ENCODE assay signal across 7 mouse cellular contexts in the genomic region with DNA sequence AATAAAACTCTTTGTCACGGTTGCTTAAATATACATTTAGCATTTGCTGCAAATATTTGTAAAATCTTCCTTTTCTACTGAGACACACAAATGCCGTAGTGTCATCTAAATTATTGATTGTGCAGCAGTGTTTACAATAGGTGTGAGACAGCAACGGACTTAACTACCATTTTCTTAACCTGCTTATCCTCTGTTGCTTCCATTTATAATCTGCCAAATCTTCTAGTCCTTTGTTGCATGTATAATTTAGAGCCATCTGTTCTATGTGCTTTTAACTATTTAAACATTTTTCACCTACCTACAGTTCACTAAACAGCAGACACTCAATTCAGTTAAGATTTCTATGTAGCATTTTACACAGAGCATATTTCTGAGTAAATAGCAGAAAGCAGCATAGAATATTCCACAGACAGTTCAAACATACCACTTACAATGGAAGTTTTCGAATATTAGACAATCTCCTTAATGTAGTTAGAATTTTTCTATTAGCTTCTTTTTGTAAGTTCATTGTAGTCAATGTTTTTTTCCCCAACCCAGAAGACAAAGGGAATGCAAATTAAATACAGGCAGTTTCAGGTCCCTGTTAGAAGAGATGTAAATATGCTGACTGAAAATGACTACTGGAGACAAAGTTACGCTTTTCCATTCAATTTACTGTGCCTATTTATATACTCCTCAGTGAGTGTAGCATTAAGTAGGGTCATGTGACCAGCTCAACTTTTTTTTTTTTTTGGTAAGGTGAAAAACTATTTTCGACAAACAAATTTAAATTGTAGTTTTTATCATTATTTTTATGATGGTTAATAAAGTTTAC.
DNase-seq lines count a peak whose midpoint lies in the region; ATAC-seq and TF ChIP-seq lines count a peak whose summit lies in the region.

No protein-coding gene starts in this region.

- H3K9me3 ChIP-seq in lung, postnatal 0 days (ENCODE audit: low read length): no peaks in the 10 kb centered on the region
- H3K9me3 ChIP-seq in forebrain, embryonic 11.5 days (ENCODE audit: control insufficient read depth, low read length): no peaks in the 10 kb centered on the region
- H3K9me3 ChIP-seq in liver, embryonic 12.5 days (replicated peaks): no peaks in the 10 kb centered on the region
- no peaks in the 10 kb centered on the region for H3K9me3 ChIP-seq in stomach, embryonic 16.5 days (replicated peaks; ENCODE audit: control insufficient read depth, low read length)

- TF ChIP-seq CTCF in lung, postnatal 0 days (IDR thresholded peaks at IDR 0.05): no peak

- 38% methylated on average over 6 of the region's 6 CpGs for WGBS in lung, postnatal 0 days
- WGBS in forebrain, embryonic 11.5 days: 43% methylated on average over 6 of the region's 6 CpGs
- 34% methylated on average over 6 of the region's 6 CpGs for WGBS in liver, embryonic 12.5 days (ENCODE audit: insufficient replicate concordance)
- 23% methylated on average over 6 of the region's 6 CpGs for WGBS in stomach, embryonic 16.5 days

- no peaks in the 10 kb centered on the region for H3K27me3 ChIP-seq in lung, postnatal 0 days (replicated peaks; ENCODE audit: insufficient read depth, low read length)
- H3K27me3 ChIP-seq in forebrain, embryonic 11.5 days (ENCODE audit: control insufficient read depth, insufficient read depth, low read length): no peaks in the 10 kb centered on the region
- H3K27me3 ChIP-seq in liver, embryonic 12.5 days (replicated peaks): no peaks in the 10 kb centered on the region
- no peaks in the 10 kb centered on the region for H3K27me3 ChIP-seq in stomach, embryonic 16.5 days (ENCODE audit: control insufficient read depth, insufficient read depth, low read length)

- peak overlapping the region; percentile 22; the same call in 1 of the 2 replicates for H3K4me2 ChIP-seq in lung, postnatal 0 days (replicated peaks; ENCODE audit: low read depth, low read length)
- H3K4me2 ChIP-seq in forebrain, embryonic 11.5 days (ENCODE audit: low read depth, low read length, severe bottlenecking): peak overlapping the region; percentile 38; the same call in 1 of the 2 replicates
- H3K4me2 ChIP-seq in liver, embryonic 12.5 days: peak overlapping the region; percentile 61
- H3K4me2 ChIP-seq in stomach, embryonic 16.5 days (ENCODE audit: low read depth, low read length): peak overlapping the region; percentile 38

- H3K27ac ChIP-seq in lung, postnatal 0 days (ENCODE audit: low read length): no peak overlapping the region
- H3K27ac ChIP-seq in forebrain, embryonic 11.5 days (ENCODE audit: low read depth, low read length): no peak overlapping the region
- peak overlapping the region; percentile 36; the same call in 1 of the 2 replicates for H3K27ac ChIP-seq in liver, embryonic 12.5 days
- no peak overlapping the region for H3K27ac ChIP-seq in stomach, embryonic 16.5 days (ENCODE audit: low read length)

- intact Hi-C loops in left cerebral cortex, postnatal 10 days (cut with DNase I): loop anchor here (5.0 kb wide), 2 partner anchors 84 to 86 kb away; partner anchors contain the start of genes Baz2b and March7

- H3K9ac ChIP-seq in lung, postnatal 0 days (replicated peaks; ENCODE audit: low read depth): no peak overlapping the region
- no peak overlapping the region for H3K9ac ChIP-seq in forebrain, embryonic 11.5 days (ENCODE audit: low read length)
- H3K9ac ChIP-seq in liver, embryonic 12.5 days: peak overlapping the region; percentile 41; the same call in 1 of the 2 replicates
- no peak overlapping the region for H3K9ac ChIP-seq in stomach, embryonic 16.5 days (ENCODE audit: low read length)

- peak; percentile 45 for DNase-seq in lung, postnatal 0 days (ENCODE audit: low spot score)
- no peak for DNase-seq in lung, postnatal 25 days (ENCODE audit: low spot score)
- no peak for DNase-seq in forebrain, embryonic 11.5 days (ENCODE audit: low spot score)
- DNase-seq in left cerebral cortex, postnatal 10 days (ENCODE audit: extremely low spot score in 1 of 2, low spot score in 2 of 2): no peak
- no peak for DNase-seq in left cerebral cortex, adult 9 months (ENCODE audit: low spot score in 2 of 2)

- H3K36me3 ChIP-seq in lung, postnatal 0 days (ENCODE audit: insufficient read depth, low read length): no peaks in the 10 kb centered on the region
- H3K36me3 ChIP-seq in forebrain, embryonic 11.5 days (ENCODE audit: control insufficient read depth, insufficient read depth, low read length): no peaks in the 10 kb centered on the region
- no peaks in the 10 kb centered on the region for H3K36me3 ChIP-seq in liver, embryonic 12.5 days
- H3K36me3 ChIP-seq in stomach, embryonic 16.5 days (ENCODE audit: control insufficient read depth, insufficient read depth, low read length): no peaks in the 10 kb centered on the region

- ATAC-seq in lung, postnatal 0 days: no peak
- ATAC-seq in forebrain, embryonic 11.5 days (replicated peaks; ENCODE audit: low FRiP score): no peak
- ATAC-seq in liver, embryonic 12.5 days: no peak
- ATAC-seq in stomach, embryonic 16.5 days (ENCODE audit: insufficient read depth, low FRiP score): no peak

- H3K4me1 ChIP-seq in lung, postnatal 0 days (ENCODE audit: insufficient read depth, low read depth, low read length): peaks cover 3% of the 10 kb centered on the region; the same call in 1 of the 2 replicates
- peaks cover 16% of the 10 kb centered on the region for H3K4me1 ChIP-seq in forebrain, embryonic 11.5 days (replicated peaks; ENCODE audit: control insufficient read depth, insufficient read depth, low read length)
- peaks cover 46% of the 10 kb centered on the region for H3K4me1 ChIP-seq in liver, embryonic 12.5 days
- H3K4me1 ChIP-seq in stomach, embryonic 16.5 days (ENCODE audit: control insufficient read depth, insufficient read depth, low read length): peaks cover 20% of the 10 kb centered on the region

- no peak for TF ChIP-seq EP300 in lung, postnatal 0 days (IDR thresholded peaks at IDR 0.05)

- no peak overlapping the region; the same call in 1 of the 2 replicates for H3K4me3 ChIP-seq in lung, postnatal 0 days (ENCODE audit: low read depth, low read length)
- H3K4me3 ChIP-seq in forebrain, embryonic 11.5 days (ENCODE audit: low read depth, low read length): peak overlapping the region; percentile 14
- peak overlapping the region; percentile 18 for H3K4me3 ChIP-seq in liver, embryonic 12.5 days
- H3K4me3 ChIP-seq in stomach, embryonic 16.5 days (replicated peaks; ENCODE audit: low read length): no peak overlapping the region

Comparison
In these comparisons a context has a peak if more than half of its experiments do, and no peak if none do; other contexts are left out.
1. H3K4me3 ChIP-seq: peak in forebrain, embryonic 11.5 days (single experiment) and liver, embryonic 12.5 days (single experiment); none in lung, postnatal 0 days (single experiment) and stomach, embryonic 16.5 days (single experiment).
2. Peak in every context shown above with its lines, with median percentiles within 50 percentile points of each other: H3K4me2 ChIP-seq.